Mouse (Mus musculus) B cell, adult 62 days (primary cell): Measurements from ENCODE around the gene Taldo1. TPM values are rescaled to one million over a fixed set of nuclear protein-coding genes. Genes with fewer than 3 reads are reported as not detected.

Experiments used
- total RNA-seq: library from RNA; stranded (reverse); gene quantifications from 4 replicates; pipeline ENCODE4 v1.2.4, GENCODE M21; 2023

Taldo1 gene
- 130 to 142 TPM (median 131 TPM) in 4 replicates for total RNA-seq

GRCm38 (mm10) chr7:141391625-141392551, at the start of gene Taldo1:
Taldo1 (plus strand) TSS chr7:141392199.

GRCm38 (mm10) chr7:141413809-141414584, 22.0 kb downstream of the Taldo1 start, which contains the start of gene Gatd1:
Gatd1 (minus strand) TSS chr7:141414136.

GRCm38 (mm10) chr7:141429310-141429709, 37.3 kb downstream of the Taldo1 start, which contains the start of gene Cend1:
Cend1 (minus strand) TSS chr7:141429491.

GRCm38 (mm10) chr7:141437178-141438120, 45.5 kb downstream of the Taldo1 start, which contains the start of gene Slc25a22:
Slc25a22 (minus strand) TSS chr7:141437892.

GRCm38 (mm10) chr7:141443828-141444237, 51.8 kb downstream of the Taldo1 start, which contains the start of gene Pidd1:
Pidd1 (minus strand) TSS chr7:141444025.

GRCm38 (mm10) chr7:141447110-141447991, 55.4 kb downstream of the Taldo1 start, which contains the start of gene Rplp2:
Rplp2 (plus strand) TSS chr7:141447370.

Other genes starting within 250 kb of the Taldo1 start
- 61.9 to 82.6 TPM (median 69.3 TPM) in 4 replicates for gene Rnh1, start 219.3 kb upstream of the Taldo1 start, total RNA-seq
- 23.0 to 30.6 TPM (median 27.5 TPM) in 4 replicates for gene Hras, start 198.2 kb upstream of the Taldo1 start, total RNA-seq
- gene Lrrc56, start 198.0 kb upstream of the Taldo1 start, total RNA-seq: 6.4 to 9.6 TPM (median 7.2 TPM) in 4 replicates
- 3.9 to 5.0 TPM (median 4.8 TPM) in 4 replicates for gene Lmntd2, start 178.1 kb upstream of the Taldo1 start, total RNA-seq
- gene Rassf7, start 176.3 kb upstream of the Taldo1 start, total RNA-seq: 8.9 to 16.1 TPM (median 13.3 TPM) in 4 replicates
- 147 to 159 TPM (median 152 TPM) in 4 replicates for gene Phrf1, start 163.4 kb upstream of the Taldo1 start, total RNA-seq
- 33.8 to 42.4 TPM (median 37.0 TPM) in 4 replicates for gene Irf7, start 125.7 kb upstream of the Taldo1 start, total RNA-seq
- not detected in 4 replicates for gene Cdhr5, start 115.4 kb upstream of the Taldo1 start, total RNA-seq
- not detected in 4 replicates for gene Sct, start 113.1 kb upstream of the Taldo1 start, total RNA-seq
- gene Drd4, start 100.2 kb upstream of the Taldo1 start, total RNA-seq: not detected in 4 replicates
- 33.5 to 54.6 TPM (median 42.7 TPM) in 4 replicates for gene Deaf1, start 64.5 kb upstream of the Taldo1 start, total RNA-seq
- 15.2 to 22.8 TPM (median 16.4 TPM) in 4 replicates for gene Tmem80, start 64.5 kb upstream of the Taldo1 start, total RNA-seq
- gene Eps8l2, start 53.3 kb upstream of the Taldo1 start, total RNA-seq: 1.0 to 1.3 TPM in 2 of 4 replicates, not detected in the others
- gene Gatd1, start 21.9 kb downstream of the Taldo1 start, total RNA-seq: 31.5 to 40.0 TPM (median 35.3 TPM) in 4 replicates
- gene Cend1, start 37.3 kb downstream of the Taldo1 start, total RNA-seq: not detected in 4 replicates
- gene Slc25a22, start 45.7 kb downstream of the Taldo1 start, total RNA-seq: 37.9 to 49.5 TPM (median 44.6 TPM) in 4 replicates
- gene Pidd1, start 51.8 kb downstream of the Taldo1 start, total RNA-seq: 6.9 to 9.3 TPM (median 7.8 TPM) in 4 replicates
- gene Rplp2, start 55.2 kb downstream of the Taldo1 start, total RNA-seq: 2,356 to 2,462 TPM (median 2,431 TPM) in 4 replicates
- gene Pnpla2, start 63.0 kb downstream of the Taldo1 start, total RNA-seq: 48.4 to 57.9 TPM (median 51.2 TPM) in 4 replicates
- gene Cracr2b, start 68.9 kb downstream of the Taldo1 start, total RNA-seq: not detected in 4 replicates
- gene Cd151, start 75.2 kb downstream of the Taldo1 start, total RNA-seq: 11.2 to 13.1 TPM (median 12.1 TPM) in 4 replicates
- 14.1 to 17.7 TPM (median 14.9 TPM) in 4 replicates for gene Polr2l, start 82.9 kb downstream of the Taldo1 start, total RNA-seq
- 1.0 to 2.8 TPM (median 1.1 TPM) in 4 replicates for gene Tspan4, start 83.0 kb downstream of the Taldo1 start, total RNA-seq
- 18.5 to 24.9 TPM (median 20.6 TPM) in 4 replicates for gene Chid1, start 147.7 kb downstream of the Taldo1 start, total RNA-seq
- gene Ap2a2, start 170.0 kb downstream of the Taldo1 start, total RNA-seq: 35.6 to 44.2 TPM (median 42.8 TPM) in 4 replicates